Mouse (Mus musculus) neural tube, embryonic 14.5 days (tissue): ENCODE measurements at regions not wholly inside any gene's neighbourhood (a gene's known extent, or its start where the extent isn't known, plus 50 kb on each side); places are given as distances from the start of the nearest gene placed in this dataset.

Source experiments
- ATAC-seq: fragments of 200-750 bp; cut with Nextera tagmentation; 2 replicates; pipeline ENCODE4 v1.8.0; 2017; ENCODE audit warnings: low read depth, mild to moderate bottlenecking, moderate TSS enrichment, moderate library complexity
- H3K27ac ChIP-seq: fragments of 300-500 bp; sonication (generic); 2 replicates; pipeline ENCODE4 v1.5.1; 2014; ENCODE audit warnings: low read depth, mild to moderate bottlenecking, control low read depth, low read length, moderate library complexity, mixed read lengths
- H3K27me3 ChIP-seq: fragments of 300-500 bp; sonication (generic); 2 replicates; pipeline ENCODE4 v1.6.1; 2014; ENCODE audit warnings: low read length; ENCODE audit not compliant: control insufficient read depth, insufficient read depth
- H3K36me3 ChIP-seq: fragments of 300-500 bp; sonication (generic); 2 replicates; pipeline ENCODE4 v1.6.1; 2014; ENCODE audit warnings: low read length, mixed read lengths; ENCODE audit not compliant: control insufficient read depth, insufficient read depth
- H3K4me1 ChIP-seq: fragments of 300-500 bp; sonication (generic); 2 replicates; pipeline ENCODE4 v1.6.1; 2014; ENCODE audit warnings: low read length; ENCODE audit not compliant: control insufficient read depth, insufficient read depth
- H3K4me2 ChIP-seq: fragments of 300-500 bp; sonication (generic); 2 replicates; pipeline ENCODE4 v1.6.1; 2014; ENCODE audit warnings: mild to moderate bottlenecking, low read depth, low read length, control low read depth
- H3K4me3 ChIP-seq: fragments of 300-500 bp; sonication (generic); 2 replicates; pipeline ENCODE4 v1.5.1; 2014; ENCODE audit warnings: low read depth, low read length, control low read depth, mixed read lengths
- H3K9ac ChIP-seq: fragments of 300-500 bp; sonication (generic); replicated peaks from 2 replicates; pipeline ENCODE4 v1.6.1; 2014; ENCODE audit warnings: low read depth, mild to moderate bottlenecking, control low read depth, low read length, mixed read lengths
- H3K9me3 ChIP-seq: fragments of 300-500 bp; sonication (generic); 2 replicates; pipeline ENCODE4 v1.6.1; 2016; ENCODE audit warnings: low read length; ENCODE audit not compliant: control insufficient read depth
- WGBS: fragments of 180-500 bp; shearing (Covaris S2); extraction: QIAGEN DNeasy Blood & Tissue Kit; methylation state at CpG from one replicate; pipeline ENCODE4 v1.1.7; 2014; 5-methylcytosine and 5-hydroxymethylcytosine counted together

GRCm38 (mm10) chr13:52047937-52048336 is 201.5 kb downstream of the Gadd45g start:
- Histone ChIP-seq H3K4me3 (no peak overlapping the region), H3K36me3 (no peaks in the 10 kb centered on the region), H3K27me3 (no peaks in the 10 kb centered on the region), H3K27ac (0 out of 2 replicates have a peak overlapping the region, but pooled peaks have one; percentile 34), H3K9ac (no peak overlapping the region), H3K4me2 (no peak overlapping the region), H3K4me1 (no peaks in the 10 kb centered on the region; the same call in 1 of the 2 replicates), H3K9me3 (no peaks in the 10 kb centered on the region; the same call in 1 of the 2 replicates)
- WGBS: 60% methylated on average over 6 of the region's 6 CpGs
- no peak for ATAC-seq

- Histone ChIP-seq H3K27me3 (no peaks in the 10 kb centered on the region), H3K27ac (no peak overlapping the region), H3K9ac (no peak overlapping the region), H3K36me3 (no peaks in the 10 kb centered on the region), H3K9me3 (no peaks in the 10 kb centered on the region; the same call in 1 of the 2 replicates), H3K4me2 (no peak overlapping the region), H3K4me1 (no peaks in the 10 kb centered on the region; the same call in 1 of the 2 replicates), H3K4me3 (no peak overlapping the region)
- ATAC-seq: peak; percentile 34; the same call in 1 of the 2 replicates
- 88% methylated on average over 3 of the region's 3 CpGs for WGBS
These were observed 202.3 kb downstream of the Gadd45g start for GRCm38 (mm10) chr13:52048777-52049176.

- Histone ChIP-seq H3K27me3 (no peaks in the 10 kb centered on the region), H3K27ac (no peak overlapping the region), H3K4me1 (no peaks in the 10 kb centered on the region; the same call in 1 of the 2 replicates), H3K9me3 (no peaks in the 10 kb centered on the region; the same call in 1 of the 2 replicates), H3K36me3 (no peaks in the 10 kb centered on the region), H3K4me2 (no peak overlapping the region), H3K9ac (no peak overlapping the region), H3K4me3 (no peak overlapping the region)
- 96% methylated on average over 2 of the region's 2 CpGs for WGBS
- no peak for ATAC-seq
These were observed 202.8 kb downstream of the Gadd45g start for GRCm38 (mm10) chr13:52049249-52049648.

GRCm38 (mm10) chr13:52055741-52056140 is 209.3 kb downstream of the Gadd45g start:
- Histone ChIP-seq H3K4me2 (no peak overlapping the region), H3K27me3 (no peaks in the 10 kb centered on the region), H3K4me3 (no peak overlapping the region), H3K9me3 (no peaks in the 10 kb centered on the region), H3K4me1 (peaks cover 5% of the 10 kb centered on the region), H3K27ac (no peak overlapping the region), H3K9ac (no peak overlapping the region), H3K36me3 (no peaks in the 10 kb centered on the region)
- no peak for ATAC-seq
- 85% methylated on average over 8 of the region's 8 CpGs for WGBS

- Histone ChIP-seq H3K27me3 (no peaks in the 10 kb centered on the region), H3K4me2 (no peak overlapping the region), H3K9ac (no peak overlapping the region), H3K4me1 (peaks cover 5% of the 10 kb centered on the region), H3K9me3 (no peaks in the 10 kb centered on the region), H3K36me3 (no peaks in the 10 kb centered on the region), H3K4me3 (no peak overlapping the region), H3K27ac (no peak overlapping the region)
- 92% methylated on average over 10 of the region's 10 CpGs for WGBS
- ATAC-seq: no peak
These were observed 211.0 kb downstream of the Gadd45g start for GRCm38 (mm10) chr13:52057456-52057855.

GRCm38 (mm10) chr13:52059756-52060417 is 213.4 kb downstream of the Gadd45g start:
- H3K27ac ChIP-seq: no peak overlapping the region
- H3K4me2 ChIP-seq: no peak overlapping the region
- H3K36me3 ChIP-seq: no peaks in the 10 kb centered on the region
- no peaks in the 10 kb centered on the region for H3K27me3 ChIP-seq
- WGBS: 77% methylated on average over 22 of the region's 22 CpGs
- H3K4me3 ChIP-seq: no peak overlapping the region
- no peak for ATAC-seq
- H3K9me3 ChIP-seq: no peaks in the 10 kb centered on the region
- peaks cover 5% of the 10 kb centered on the region for H3K4me1 ChIP-seq
- no peak overlapping the region for H3K9ac ChIP-seq

- Histone ChIP-seq H3K4me1 (peaks cover 5% of the 10 kb centered on the region), H3K36me3 (no peaks in the 10 kb centered on the region), H3K9ac (no peak overlapping the region), H3K27ac (no peak overlapping the region), H3K9me3 (no peaks in the 10 kb centered on the region), H3K4me2 (no peak overlapping the region), H3K4me3 (no peak overlapping the region), H3K27me3 (no peaks in the 10 kb centered on the region)
- ATAC-seq: peak; percentile 49; the same call in 1 of the 2 replicates
- WGBS: 10% methylated on average over 10 of the region's 10 CpGs
These were observed 214.0 kb downstream of the Gadd45g start for GRCm38 (mm10) chr13:52060418-52060870.

- no peak overlapping the region for H3K4me2 ChIP-seq
- H3K36me3 ChIP-seq: no peaks in the 10 kb centered on the region
- no peak overlapping the region for H3K4me3 ChIP-seq
- no peak for ATAC-seq
- no peak overlapping the region for H3K9ac ChIP-seq
- peaks cover 5% of the 10 kb centered on the region for H3K4me1 ChIP-seq
- no peak overlapping the region for H3K27ac ChIP-seq
- no peaks in the 10 kb centered on the region for H3K27me3 ChIP-seq
- H3K9me3 ChIP-seq: no peaks in the 10 kb centered on the region
These were observed 215.0 kb downstream of the Gadd45g start for GRCm38 (mm10) chr13:52061454-52061853.

GRCm38 (mm10) chr13:52061881-52062280 is 215.4 kb downstream of the Gadd45g start:
- H3K27me3 ChIP-seq: no peaks in the 10 kb centered on the region
- no peak overlapping the region for H3K9ac ChIP-seq
- WGBS: 84% methylated on average over 4 of the region's 4 CpGs
- H3K4me3 ChIP-seq: no peak overlapping the region
- H3K4me1 ChIP-seq: peaks cover 5% of the 10 kb centered on the region
- no peaks in the 10 kb centered on the region for H3K36me3 ChIP-seq
- H3K27ac ChIP-seq: no peak overlapping the region
- no peaks in the 10 kb centered on the region for H3K9me3 ChIP-seq
- no peak overlapping the region for H3K4me2 ChIP-seq
- no peak for ATAC-seq
